ENCODE assay signal across 20 mouse cellular contexts in the genomic region with DNA sequence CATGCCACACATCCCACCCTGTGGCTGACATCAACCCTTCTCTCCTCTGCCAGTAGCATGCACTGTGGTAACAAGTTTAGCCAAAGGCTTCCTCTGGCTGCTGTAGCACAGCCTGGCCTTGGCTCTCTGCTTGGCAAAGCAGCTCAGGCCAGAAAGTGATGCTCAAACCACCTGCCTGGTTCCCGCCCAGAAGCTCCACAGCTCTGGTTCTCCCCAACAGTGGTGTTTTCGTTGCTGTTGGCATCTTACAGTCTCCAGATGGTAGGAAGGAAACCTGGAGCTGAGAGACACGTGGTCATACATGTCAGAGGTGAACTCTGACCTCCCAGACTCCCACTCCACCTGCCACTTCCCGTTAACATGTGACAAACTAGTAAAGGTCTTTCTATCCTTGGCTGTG.
DNase-seq lines count a peak whose midpoint lies in the region; ATAC-seq and TF ChIP-seq lines count a peak whose summit lies in the region.
"Had no signal": no experiment of that assay in that cellular context is flagged by ENCODE, and none has a peak within 500 bp of the region (broad histone marks: within the 10 kb centered on the region; RNA-seq: fewer than 3 reads in every experiment).

No protein-coding gene starts in this region.

- no peak overlapping the region for H3K9ac ChIP-seq in forebrain, embryonic 14.5 days (ENCODE audit: low read length)
- H3K9ac ChIP-seq in forebrain, postnatal 0 days, result no peak overlapping the region
- H3K9ac ChIP-seq in forebrain, embryonic 16.5 days (replicated peaks; ENCODE audit: low read depth, low read length), result no peak overlapping the region
- H3K9ac ChIP-seq: embryonic facial prominence, embryonic 12.5 days; heart, embryonic 15.5 days; intestine, embryonic 15.5 days had no signal

- 70% methylated on average over 4 of the region's 4 CpGs for WGBS in forebrain, embryonic 14.5 days
- 52% methylated on average over 4 of the region's 4 CpGs for WGBS in forebrain, postnatal 0 days
- 52% methylated on average over 4 of the region's 4 CpGs for WGBS in forebrain, embryonic 16.5 days

- peaks cover 36% of the 10 kb centered on the region for H3K4me1 ChIP-seq in forebrain, embryonic 14.5 days (ENCODE audit: control insufficient read depth, insufficient read depth, low read length)
- no peaks in the 10 kb centered on the region for H3K4me1 ChIP-seq in forebrain, postnatal 0 days (ENCODE audit: insufficient read depth)
- H3K4me1 ChIP-seq in forebrain, embryonic 16.5 days (replicated peaks; ENCODE audit: control insufficient read depth, insufficient read depth, low read length), result peaks cover 38% of the 10 kb centered on the region
- H3K4me1 ChIP-seq: intestine, embryonic 15.5 days had no signal

- intact Hi-C loops in left cerebral cortex, postnatal 4 days (cut with DNase I), result no loop called here
- intact Hi-C loops in left cerebral cortex, adult 2 months (cut with DNase I), result no loop called here

- no peak for TF ChIP-seq CTCF in forebrain, postnatal 0 days (IDR thresholded peaks at IDR 0.05; ENCODE audit: low read depth)
- TF ChIP-seq CTCF in left cerebral cortex, adult 2 months (IDR thresholded peaks at IDR 0.05), result no peak

- peak; percentile 81 to 87 for DNase-seq in cerebellum, postnatal 10 days
- DNase-seq in cerebellum, adult 11-12 months, result no peak
- DNase-seq in forebrain, embryonic 14.5 days (ENCODE audit: low spot score), result peak; percentile 42
- no peak for DNase-seq in forebrain, postnatal 0 days
- DNase-seq in left cerebral cortex, postnatal 4 days, result peak; percentile 76
- no peak for DNase-seq in left cerebral cortex, adult 2 months (ENCODE audit: extremely low spot score in 1 of 2, low spot score in 2 of 2)
- DNase-seq in MN1 (ENCODE audit: low spot score), result no peak
- DNase-seq: adrenal gland, postnatal 10 days; B cell, adult 2 months; cerebellum, adult 18-20 months; gastrocnemius, postnatal 36 days; heart, adult 18-20 months; heart, postnatal 14 days; kidney, adult 18-20 months had no signal

- no peak overlapping the region for H3K4me2 ChIP-seq in forebrain, embryonic 14.5 days (ENCODE audit: low read length)
- no peak overlapping the region for H3K4me2 ChIP-seq in forebrain, postnatal 0 days (ENCODE audit: low read depth)
- no peak overlapping the region for H3K4me2 ChIP-seq in forebrain, embryonic 16.5 days (ENCODE audit: low read length)
- H3K4me2 ChIP-seq: embryonic facial prominence, embryonic 12.5 days; heart, embryonic 15.5 days; intestine, embryonic 15.5 days had no signal

- ATAC-seq in forebrain, embryonic 14.5 days, result no peak
- no peak for ATAC-seq in forebrain, postnatal 0 days
- no peak for ATAC-seq in forebrain, embryonic 16.5 days
- ATAC-seq: CD4-positive, CD25-positive, alpha-beta regulatory T cell, adult 4 months; intestine, embryonic 15.5 days had no signal

- H3K4me3 ChIP-seq in forebrain, embryonic 14.5 days (ENCODE audit: low read depth, low read length), result no peak overlapping the region
- no peak overlapping the region for H3K4me3 ChIP-seq in forebrain, postnatal 0 days (ENCODE audit: low read depth, low read length)
- H3K4me3 ChIP-seq in left cerebral cortex, adult 2 months, result no peak overlapping the region
- H3K4me3 ChIP-seq in forebrain, embryonic 16.5 days (replicated peaks; ENCODE audit: low read length), result no peak overlapping the region
- H3K4me3 ChIP-seq: embryonic facial prominence, embryonic 12.5 days; heart, embryonic 10.5 days; heart, embryonic 15.5 days; intestine, embryonic 15.5 days had no signal

- no peaks in the 10 kb centered on the region for H3K36me3 ChIP-seq in forebrain, embryonic 14.5 days (ENCODE audit: control insufficient read depth, insufficient read depth, low read length)
- H3K36me3 ChIP-seq in forebrain, postnatal 0 days (ENCODE audit: insufficient read depth), result no peaks in the 10 kb centered on the region
- H3K36me3 ChIP-seq in forebrain, embryonic 16.5 days (ENCODE audit: control insufficient read depth, insufficient read depth), result no peaks in the 10 kb centered on the region
- H3K36me3 ChIP-seq: embryonic facial prominence, embryonic 12.5 days; heart, embryonic 10.5 days; heart, embryonic 15.5 days; intestine, embryonic 15.5 days had no signal

- peak overlapping the region; percentile 89; the same call in 1 of the 2 replicates for H3K27ac ChIP-seq in forebrain, embryonic 14.5 days (ENCODE audit: low read depth, low read length)
- H3K27ac ChIP-seq in forebrain, postnatal 0 days (ENCODE audit: low read depth, low read length), result no peak overlapping the region
- H3K27ac ChIP-seq in left cerebral cortex, adult 2 months, result no peak overlapping the region
- H3K27ac ChIP-seq in forebrain, embryonic 16.5 days (ENCODE audit: low read length), result 0 out of 2 replicates have a peak overlapping the region, but pooled peaks have one; percentile 24
- H3K27ac ChIP-seq: embryonic facial prominence, embryonic 12.5 days; heart, embryonic 10.5 days; heart, embryonic 15.5 days; intestine, embryonic 15.5 days had no signal

- no peaks in the 10 kb centered on the region for H3K9me3 ChIP-seq in forebrain, embryonic 14.5 days (replicated peaks; ENCODE audit: control insufficient read depth, low read length)
- no peaks in the 10 kb centered on the region for H3K9me3 ChIP-seq in forebrain, postnatal 0 days (ENCODE audit: low read length)
- H3K9me3 ChIP-seq in forebrain, embryonic 16.5 days (ENCODE audit: control insufficient read depth, low read length), result no peaks in the 10 kb centered on the region; the same call in 1 of the 2 replicates
- H3K9me3 ChIP-seq: embryonic facial prominence, embryonic 12.5 days; heart, embryonic 10.5 days; heart, embryonic 15.5 days; intestine, embryonic 15.5 days had no signal

- H3K27me3 ChIP-seq in forebrain, embryonic 14.5 days (replicated peaks; ENCODE audit: control insufficient read depth, insufficient read depth, low read length), result no peaks in the 10 kb centered on the region
- no peaks in the 10 kb centered on the region for H3K27me3 ChIP-seq in forebrain, postnatal 0 days (ENCODE audit: insufficient read depth, low read length)
- H3K27me3 ChIP-seq in forebrain, embryonic 16.5 days (replicated peaks; ENCODE audit: control insufficient read depth, insufficient read depth, low read length), result no peaks in the 10 kb centered on the region
- H3K27me3 ChIP-seq: embryonic facial prominence, embryonic 12.5 days; heart, embryonic 15.5 days; intestine, embryonic 15.5 days had no signal

Comparison
In these comparisons a context has a peak if more than half of its experiments do, and no peak if none do; other contexts are left out.
1. DNase-seq: peak in cerebellum, postnatal 10 days (2 of 2), forebrain, embryonic 14.5 days (single experiment) and left cerebral cortex, postnatal 4 days (single experiment); none in cerebellum, adult 11-12 months (single experiment), forebrain, postnatal 0 days (single experiment), left cerebral cortex, adult 2 months (0 of 2) and MN1 (single experiment).
2. H3K27ac ChIP-seq: peak in forebrain, embryonic 14.5 days (single experiment) and forebrain, embryonic 16.5 days (single experiment); none in forebrain, postnatal 0 days (single experiment) and left cerebral cortex, adult 2 months (single experiment).